Mouse (Mus musculus) spleen, postnatal 4 days (tissue): ENCODE results near the gene Mfap2.

Experiments used
- DNase-seq, 2 experiments: peaks; one replicate each; pipeline ENCODE4 v3.0.0; 2022; ENCODE audit warnings: low spot score in 2 of 2

Mfap2 gene

DNA sequence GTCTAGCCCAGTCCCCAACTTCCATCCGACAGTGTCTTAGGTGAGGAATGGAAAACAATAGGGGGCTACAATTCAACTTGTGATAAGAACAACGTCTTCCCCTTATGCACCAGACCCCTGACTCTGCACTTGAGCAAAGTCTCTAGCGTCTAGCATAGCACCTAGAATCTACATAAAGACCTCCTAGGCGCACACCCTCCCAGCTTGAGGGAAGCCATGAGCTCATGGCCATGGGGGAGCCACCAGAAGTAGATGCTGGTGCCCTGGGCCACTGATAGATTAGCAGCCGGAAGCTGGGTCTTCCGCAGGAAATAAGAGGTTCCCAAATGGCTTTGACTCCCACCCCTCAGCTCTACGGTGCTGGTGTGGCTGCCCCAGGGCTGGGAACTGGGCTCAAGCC lies 22.7 kb upstream of the Mfap2 start:
- no peak for DNase-seq

DNA sequence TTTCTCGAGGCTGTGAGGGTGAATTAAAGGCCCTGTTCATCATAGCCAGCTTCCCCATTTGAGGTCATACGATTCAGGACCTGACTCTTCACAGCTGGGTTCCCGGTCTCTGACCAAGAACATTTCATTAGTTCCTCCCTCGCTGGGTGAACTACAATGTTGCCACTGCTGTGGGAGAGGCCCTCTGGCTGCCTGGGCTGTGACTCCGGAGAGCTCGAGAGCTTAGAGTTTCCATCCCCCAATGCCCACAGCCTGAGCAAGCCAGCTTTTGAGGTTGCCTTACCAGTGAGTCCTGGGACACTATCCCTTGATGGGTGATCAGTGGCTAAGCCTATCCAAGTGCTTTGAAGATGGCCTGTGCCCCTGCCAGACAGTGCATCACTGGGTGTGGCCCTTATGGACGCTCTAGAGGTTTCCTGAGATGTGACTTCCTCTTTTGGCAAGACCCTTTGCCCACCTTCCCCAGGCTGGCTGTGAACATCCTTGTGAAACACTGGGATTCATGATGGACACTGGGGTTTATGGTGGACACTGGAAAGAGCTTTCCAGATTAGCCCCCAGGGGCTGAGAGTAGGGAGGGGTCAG lies 21.4 kb upstream of the Mfap2 start:
- DNase-seq = peak in 1 of 2 experiments; percentile 45

DNA sequence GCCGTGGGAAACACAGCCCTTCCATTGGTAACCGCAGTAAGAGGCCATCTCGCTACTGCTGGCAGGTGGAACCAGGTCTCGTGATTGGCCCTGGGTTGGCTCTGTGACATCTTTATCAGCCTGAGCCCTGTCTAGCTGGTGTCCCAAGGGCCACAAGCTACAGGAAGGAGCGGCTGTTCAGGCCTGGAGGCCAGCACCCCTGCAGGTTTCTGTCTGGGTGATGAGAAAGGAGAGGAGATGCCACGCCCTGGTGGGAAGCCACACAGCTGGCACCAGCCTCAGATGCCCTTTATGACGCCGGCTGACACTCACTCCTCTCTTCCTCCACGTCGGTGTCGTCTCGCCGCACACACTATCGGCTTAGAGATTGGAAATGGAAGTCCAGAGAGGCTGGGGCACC lies 20.8 kb upstream of the Mfap2 start:
- DNase-seq = peak in 1 of 2 experiments; percentile 40

DNA sequence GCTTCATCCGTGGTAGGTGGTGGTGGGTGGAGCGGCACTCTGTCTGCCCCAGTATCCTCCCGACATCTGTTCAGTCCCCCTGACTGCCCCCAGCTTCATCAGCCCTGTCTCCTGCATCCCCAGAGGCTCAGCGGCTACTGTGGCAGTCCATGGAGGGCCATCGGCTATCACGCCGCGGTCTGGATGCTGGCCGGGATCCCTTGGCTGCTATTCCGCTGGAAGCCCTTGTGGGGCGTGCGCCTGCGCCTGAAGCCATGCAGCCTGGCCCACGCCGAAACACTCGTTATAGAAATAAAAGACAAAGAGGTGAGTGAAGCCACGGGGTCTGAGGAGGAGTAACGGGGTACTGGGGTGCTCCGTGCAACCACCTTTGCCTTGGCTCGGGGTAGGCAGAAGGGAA lies 18.0 kb upstream of the Mfap2 start:
- DNase-seq = no peak

DNA sequence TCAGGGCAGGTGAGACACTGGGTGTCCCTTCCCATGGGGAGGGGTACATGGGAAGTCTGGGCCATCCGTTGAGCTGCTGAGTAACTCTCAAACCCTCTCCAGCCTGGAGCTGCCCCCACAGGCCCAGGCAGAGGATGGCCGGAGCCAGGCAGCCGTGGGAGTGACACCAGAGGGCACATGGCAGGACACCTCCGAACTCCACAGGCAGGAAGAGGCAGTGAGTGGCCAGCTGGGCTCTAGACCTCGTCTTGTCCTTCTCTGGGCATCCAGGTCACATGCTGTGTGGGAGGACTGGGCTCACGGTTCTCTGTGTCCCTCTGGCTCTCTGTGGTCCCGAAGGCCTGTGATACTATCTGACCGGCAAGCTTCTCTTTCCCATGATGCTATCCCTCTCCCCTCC lies 16.4 kb upstream of the Mfap2 start:
- DNase-seq = no peak

DNA sequence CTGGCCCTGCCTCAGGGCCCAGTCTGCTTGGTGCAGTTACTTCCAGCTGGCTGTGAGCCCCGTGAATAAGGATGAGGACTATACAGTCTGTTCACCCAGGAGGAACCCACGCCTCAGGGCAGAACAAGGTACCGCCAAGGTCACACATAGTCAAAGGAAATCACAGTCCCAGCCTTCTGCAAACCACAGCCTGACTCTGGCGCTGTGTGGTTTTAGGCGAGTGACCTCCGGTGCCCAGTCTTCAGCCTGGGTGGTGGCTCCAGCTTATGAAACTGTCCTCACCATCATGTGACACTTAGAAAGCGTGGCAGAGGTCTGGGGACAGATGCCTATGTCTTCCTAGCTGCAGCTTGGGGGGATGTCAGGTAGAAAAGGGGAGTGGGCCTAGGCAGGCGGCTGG lies 14.4 kb upstream of the Mfap2 start:
- DNase-seq = no peak

DNA sequence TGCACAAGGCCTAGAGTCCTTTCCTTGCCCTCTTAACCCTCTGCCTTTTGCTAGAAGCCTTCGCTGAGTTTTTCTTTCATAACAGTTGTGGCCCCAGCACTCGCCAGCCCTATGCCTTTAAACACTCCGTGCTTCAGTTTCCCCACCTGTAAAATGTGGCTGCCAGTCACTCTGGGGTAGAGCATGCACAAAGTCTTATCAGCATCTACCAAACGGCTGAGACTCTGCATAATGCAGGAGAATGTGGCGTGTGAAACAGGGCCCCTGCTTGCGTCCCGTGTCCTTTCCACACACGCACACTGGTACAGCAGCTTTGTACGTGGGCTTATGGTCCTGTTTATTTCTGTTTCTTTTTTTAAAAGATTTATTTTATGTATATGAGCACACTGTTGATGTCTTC lies 13.4 kb upstream of the Mfap2 start:
- DNase-seq = no peak

DNA sequence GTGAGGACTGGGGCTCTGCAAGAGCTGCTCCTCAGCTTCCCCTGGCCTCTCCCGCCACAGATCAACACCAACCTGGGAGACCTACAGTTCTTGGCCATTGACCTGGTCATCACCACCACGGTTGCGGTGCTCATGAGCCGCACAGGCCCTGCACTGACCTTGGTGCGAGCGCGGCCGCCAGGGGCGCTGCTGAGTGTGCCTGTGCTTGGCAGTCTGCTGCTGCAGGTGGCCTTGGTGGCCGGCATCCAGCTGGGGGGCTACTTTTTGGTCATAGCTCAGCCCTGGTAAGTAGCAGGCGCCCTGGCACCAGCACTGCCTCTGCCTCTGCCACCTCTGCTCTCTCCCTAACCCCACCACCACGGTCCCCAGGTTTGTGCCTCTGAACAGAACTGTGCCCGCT lies 4.2 kb upstream of the Mfap2 start:
- no peak for DNase-seq

DNA sequence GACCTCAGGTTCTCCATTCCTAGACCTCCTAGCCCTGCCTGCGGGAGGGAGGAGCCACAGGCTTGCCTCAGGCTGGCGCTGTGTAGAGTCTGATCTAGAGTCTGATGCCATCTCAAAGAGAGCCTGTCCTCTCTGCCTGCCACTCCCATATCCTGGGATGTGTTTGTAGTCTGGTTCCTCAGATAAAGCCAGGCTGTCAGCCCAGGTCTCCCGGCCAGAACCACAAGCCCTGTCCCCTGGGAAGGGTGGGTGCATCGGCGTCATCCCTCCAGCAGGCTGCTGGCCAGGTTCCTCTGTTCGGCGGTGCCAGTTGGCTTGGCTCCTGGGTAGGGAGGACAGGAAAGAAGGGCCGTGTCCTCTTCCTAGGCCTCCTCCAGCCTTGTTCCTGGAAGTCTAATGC lies 2.2 kb upstream of the Mfap2 start:
- DNase-seq = peak in 1 of 2 experiments; percentile 32

DNA sequence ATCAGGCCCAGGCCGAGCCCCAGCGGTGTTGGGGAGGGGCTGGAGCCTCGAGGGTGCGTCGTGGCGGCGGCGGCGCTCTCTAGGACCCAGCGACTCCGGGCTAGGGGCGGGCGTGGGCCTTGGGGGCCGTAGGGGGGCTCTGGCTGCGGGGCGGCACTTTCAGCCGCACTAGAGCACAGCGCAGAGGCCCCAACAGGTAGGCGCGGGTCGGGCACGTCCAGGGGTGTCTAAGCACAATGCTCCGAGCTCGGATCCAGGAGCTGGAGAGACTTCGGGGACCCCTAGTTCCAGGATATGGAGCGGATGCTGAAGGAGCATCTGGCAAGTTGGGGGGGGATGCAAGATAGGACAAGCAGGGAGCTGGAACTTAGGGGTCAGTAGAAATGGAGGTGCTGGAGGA lies 308 bp downstream of the Mfap2 start:
- DNase-seq = no peak

DNA sequence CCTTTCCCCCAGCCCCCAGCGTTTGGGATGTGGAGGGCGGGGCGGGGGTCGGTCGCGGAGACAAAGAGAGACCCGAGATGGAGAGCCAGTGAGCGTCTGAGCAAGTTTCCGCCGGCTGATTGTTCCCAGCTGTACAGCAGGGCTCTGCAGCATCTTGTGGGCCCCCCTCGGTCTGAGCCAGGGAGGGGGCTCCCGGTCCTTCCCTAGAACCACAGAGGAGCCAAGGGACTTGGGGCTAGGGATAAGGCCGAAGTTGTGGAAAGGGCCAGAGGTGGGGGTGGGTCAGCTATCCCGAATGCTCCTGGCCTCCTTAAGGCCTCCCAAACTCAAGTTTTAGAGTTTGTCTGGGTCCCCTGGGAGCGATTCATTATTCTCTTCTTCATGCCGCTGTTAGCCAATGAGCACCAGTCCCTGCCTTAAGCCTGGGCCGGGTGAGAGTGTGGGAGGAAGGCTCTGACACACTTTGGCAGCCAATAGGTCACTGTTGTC lies 767 bp downstream of the Mfap2 start:
- DNase-seq = no peak

DNA sequence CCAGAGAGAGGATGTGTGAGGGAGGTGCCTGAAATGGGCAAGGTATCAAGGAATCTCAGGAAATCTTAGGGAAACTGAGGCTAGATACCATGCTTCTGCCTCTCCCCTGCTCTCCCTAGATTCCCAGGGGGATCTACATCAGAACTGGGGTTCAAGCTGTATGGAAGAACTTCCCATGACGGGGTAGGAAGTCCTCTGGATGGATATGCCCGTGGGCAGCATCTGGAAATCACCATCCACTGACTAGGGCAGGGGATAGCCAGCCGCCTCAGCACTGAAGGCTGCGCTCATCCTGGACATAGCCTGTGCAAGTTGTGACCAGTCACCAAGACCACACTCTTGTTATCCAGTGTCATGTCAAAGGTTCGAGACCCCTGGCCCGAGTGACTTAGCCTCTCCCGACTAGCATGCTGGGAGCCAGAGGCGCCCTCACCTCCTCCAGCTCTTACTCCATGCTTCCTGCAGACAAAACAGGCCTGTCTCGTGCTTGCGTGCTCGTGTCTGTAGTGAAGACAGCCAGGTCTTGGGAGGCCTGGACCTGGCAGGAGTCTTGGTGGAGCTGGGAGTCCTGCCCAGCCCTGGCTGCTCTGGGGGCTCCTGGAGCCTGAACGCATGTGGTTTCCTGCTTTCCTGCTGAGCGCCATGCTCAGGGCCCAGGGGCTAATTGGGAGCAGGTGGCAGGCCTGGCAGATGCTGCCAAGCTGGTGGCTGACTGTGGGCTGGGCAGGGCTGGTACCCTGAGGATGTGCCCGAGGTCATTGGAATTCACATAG lies 1.5 kb downstream of the Mfap2 start:
- DNase-seq = no peak

DNA sequence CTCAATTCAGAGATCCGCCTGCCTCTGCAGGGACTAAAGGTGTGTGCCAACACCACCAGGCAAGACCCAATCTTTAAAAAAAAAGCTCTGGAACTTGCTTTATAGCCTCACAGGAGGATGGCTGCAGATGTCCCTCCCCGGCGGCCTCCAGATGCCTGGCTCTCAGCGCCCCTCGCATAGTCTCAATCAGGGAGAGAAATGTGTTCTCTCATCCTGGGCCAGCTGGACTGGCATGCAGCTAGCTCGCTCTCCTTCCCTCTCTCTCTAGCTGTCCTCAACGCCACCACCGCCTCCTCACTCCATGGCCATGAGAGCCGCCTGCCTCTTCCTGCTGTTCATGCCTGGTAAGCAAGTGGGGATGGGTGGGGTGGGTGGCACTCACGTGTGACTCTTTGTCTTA lies 2.3 kb downstream of the Mfap2 start:
- DNase-seq = no peak

DNA sequence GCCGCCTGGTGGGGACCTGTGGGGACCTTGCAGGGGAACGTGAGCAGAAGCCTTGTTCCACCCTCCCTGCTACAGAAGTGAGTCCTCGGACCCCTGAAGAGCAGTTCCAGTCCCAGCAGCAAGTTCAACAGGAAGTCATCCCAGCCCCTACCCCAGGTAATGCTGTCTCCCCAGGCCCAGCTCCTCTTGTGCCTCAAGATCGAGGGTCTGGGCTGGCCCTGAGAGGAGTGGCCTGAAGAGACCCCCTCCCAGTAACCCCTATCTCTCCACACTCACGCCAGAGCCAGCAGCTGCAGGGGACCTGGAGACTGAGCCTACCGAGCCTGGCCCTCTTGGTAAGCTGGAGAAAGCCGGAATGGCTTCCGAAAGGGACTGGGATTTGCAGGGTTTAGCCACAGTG lies 3.9 kb downstream of the Mfap2 start:
- DNase-seq = no peak

DNA sequence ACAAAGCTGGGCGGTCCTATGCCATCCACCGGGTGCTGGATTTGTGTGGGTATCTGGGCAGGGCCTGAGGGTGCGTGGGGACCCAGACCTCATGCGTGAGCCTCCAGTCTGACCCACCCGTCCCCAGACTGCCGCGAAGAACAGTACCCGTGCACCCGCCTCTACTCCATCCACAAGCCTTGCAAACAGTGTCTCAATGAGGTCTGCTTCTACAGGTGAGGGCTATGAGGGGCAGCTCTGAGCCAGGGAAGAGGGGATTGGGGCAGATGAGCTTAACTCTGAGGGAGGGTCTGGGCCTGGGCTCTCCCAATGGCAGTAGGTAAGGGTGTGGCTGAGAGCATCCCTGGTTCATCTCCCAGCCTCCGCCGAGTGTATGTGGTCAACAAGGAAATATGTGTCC lies 4.6 kb downstream of the Mfap2 start:
- no peak for DNase-seq

DNA sequence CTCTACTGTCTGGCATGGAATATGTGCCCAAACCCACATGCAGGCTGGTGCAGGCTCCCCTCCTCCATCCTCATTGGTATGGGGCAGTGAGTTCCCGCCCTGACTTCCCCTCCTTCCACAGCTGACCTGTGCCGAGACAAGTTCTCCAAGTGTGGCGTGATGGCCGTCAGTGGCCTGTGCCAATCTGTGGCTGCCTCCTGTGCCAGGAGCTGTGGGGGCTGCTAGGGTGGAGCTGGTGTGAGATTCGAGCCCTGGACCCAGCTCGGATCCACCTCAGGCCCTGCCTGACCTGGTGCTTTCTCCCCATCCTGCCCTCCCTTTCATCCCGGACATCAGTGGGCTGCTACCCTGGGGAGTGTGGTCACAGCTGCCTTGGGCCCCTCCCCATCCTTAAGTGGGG lies 5.1 kb downstream of the Mfap2 start:
- no peak for DNase-seq

DNA sequence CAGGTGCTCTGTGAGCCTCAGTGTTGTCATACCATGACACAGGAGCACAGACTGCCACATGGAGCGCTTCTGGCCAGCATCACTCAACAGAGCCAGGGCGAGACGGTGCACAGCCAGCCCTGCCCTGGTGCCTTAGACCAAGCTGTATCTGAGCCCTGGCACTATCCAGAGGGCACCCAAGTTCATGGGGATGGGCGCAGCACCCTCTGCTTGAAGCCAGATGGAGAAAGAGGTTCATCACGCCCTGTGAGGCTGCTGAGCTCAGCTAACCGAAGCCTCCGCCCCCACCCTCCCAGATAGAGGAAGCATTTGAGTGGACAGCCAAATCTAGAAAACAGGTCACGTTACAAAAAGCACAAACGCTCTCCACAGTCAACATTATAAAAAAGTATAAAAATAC lies 6.1 kb downstream of the Mfap2 start:
- no peak for DNase-seq

DNA sequence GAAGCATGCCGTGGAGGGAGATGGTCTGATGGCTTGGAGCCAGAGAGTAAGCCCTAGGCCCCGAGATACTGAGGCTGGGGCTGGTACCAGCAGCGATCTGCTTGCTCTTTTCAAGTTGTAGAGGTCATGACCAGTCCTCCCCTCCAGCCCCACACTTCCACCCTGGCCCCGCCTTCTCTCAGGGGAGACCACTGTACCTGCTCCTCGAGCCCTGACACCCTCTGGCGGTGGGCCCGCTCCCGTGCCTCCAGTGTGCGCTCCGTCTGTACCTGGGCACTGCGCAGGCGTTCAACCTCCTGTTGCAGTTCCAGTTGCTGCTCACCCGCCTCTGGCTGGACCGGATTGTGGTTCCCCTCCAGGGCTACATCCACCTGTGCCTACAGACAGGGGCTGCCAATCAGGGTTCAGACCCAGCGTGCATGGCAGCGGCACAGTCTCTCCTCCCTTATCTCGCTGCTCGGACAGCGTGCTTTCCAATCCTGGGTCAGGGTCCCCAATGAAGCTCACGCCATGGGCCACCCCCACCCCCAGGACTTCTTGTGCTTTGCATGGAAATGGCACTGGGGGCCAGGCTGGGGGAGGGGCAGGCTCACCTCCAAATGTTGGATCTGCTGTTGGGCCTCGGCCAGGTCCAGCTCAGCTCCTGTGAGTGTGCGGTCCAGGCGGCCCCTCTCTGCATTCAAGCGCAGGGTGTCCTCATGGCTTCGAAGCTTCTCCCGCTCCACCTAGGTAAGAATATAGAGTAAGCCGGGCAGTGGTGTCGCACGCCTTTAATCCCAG lies 7.6 kb downstream of the Mfap2 start:
- no peak for DNase-seq

DNA sequence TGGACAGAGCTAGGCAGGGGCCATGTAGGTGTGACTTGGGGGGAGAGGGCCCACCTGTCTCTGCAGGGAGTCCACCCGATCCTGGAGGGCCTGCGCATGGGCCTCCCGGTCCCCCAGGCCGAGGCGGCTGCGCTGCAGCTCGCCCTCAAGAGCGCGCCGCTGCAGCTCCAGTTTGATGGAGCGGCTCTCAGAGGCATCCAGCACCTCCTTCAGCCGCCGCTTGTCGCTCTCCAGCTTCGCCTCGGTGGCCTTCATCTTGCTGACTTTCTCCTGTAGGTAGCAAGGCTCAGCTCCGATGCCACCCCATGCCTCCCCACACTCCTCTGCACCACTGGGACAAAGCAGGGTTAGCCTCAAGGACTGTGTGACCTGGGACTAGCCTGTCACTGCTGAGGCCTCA lies 10.0 kb downstream of the Mfap2 start:
- DNase-seq = no peak

DNA sequence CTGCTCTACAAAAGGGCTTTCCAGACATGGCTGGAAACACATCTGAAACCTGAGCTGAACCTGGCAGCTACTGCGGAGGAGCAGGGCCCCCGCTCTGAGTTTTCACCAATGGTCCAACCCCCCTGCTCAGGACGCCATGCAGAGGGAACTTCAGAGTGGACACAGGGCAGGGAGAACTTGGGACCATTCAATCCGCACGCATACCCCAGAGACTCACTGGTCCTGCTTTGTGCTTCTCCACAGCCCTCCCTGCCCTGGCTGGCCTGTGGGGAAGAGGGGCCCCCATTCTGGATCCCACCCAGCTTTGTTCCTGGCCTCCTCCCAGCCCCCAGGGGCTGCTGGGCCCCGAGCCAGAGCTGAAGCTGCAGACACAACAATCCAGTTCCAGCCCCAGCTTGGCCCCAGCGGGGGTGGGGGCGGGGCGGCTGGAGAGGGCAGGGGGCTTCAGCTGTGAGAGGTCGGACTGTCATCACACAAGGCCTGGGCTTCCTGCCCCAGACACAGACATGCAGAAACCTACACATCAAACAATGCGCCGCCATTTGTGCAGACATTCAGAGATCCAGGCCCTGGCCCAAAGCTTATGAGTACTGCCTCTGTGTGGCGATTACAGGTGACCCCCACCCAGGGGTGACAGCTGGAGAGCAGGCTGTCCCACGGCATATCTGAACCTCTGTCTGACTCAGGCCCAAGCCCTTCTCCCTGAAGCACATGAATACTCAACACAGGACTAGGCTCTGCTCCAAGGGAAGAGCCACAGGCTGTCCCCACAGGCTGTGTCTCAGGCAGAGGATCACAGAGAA lies 10.8 kb downstream of the Mfap2 start:
- no peak for DNase-seq

DNA sequence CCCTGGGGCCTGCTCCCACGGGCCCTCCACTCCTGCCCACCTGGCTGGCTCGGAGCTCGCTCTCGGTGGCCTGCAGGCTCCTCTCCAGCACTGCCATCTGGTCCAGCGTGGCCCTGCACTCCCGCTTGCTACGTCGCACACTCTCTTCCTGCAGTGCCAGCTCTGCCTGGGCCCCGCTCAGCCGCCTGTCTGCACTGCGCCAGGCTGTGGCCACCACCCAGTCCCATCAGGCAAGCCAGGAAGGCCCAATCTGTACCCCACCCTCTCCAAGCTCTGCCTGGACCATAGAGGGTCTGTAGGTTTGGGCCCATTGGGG lies 11.4 kb downstream of the Mfap2 start:
- DNase-seq = no peak

DNA sequence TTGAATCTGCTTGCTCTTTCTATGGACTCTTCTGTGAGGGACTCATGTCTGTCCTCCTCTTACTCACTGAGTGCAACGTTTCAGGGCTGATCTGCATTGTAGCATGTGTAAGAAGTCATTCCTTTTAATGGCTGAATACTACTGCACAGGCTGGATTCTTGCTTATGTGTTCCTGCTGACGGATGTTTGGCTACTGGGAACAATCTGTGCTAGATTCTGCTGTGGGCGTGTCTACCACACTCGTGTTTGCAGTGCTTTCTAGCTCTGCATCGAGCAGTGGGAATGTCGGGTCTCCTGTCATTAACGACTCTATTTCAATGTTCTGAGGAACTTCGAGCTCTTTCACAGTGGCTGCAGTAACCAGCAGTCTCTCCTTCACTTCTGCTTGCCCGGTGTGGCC lies 13.8 kb downstream of the Mfap2 start:
- no peak for DNase-seq
